Mouse (Mus musculus) lung, postnatal 0 days (tissue): ENCODE results near the gene Gm17490. TPM values are rescaled to one million over a fixed set of nuclear protein-coding genes. Genes with fewer than 3 reads are reported as not detected.

Experiments used
- ATAC-seq: fragments of 200-750 bp; cut with Nextera tagmentation; 2 replicates; pipeline ENCODE4 v1.8.0; 2017; ENCODE audit warnings: moderate library complexity
- DNase-seq: peaks from one replicate; pipeline ENCODE4 v3.0.0-alpha.2; 2016; ENCODE audit warnings: low spot score
- H3K27ac ChIP-seq: fragments of 300-500 bp; sonication (generic); 2 replicates; pipeline ENCODE4 v1.5.1; 2014; ENCODE audit warnings: antibody characterized with exemption, mild to moderate bottlenecking, low read length, mixed read lengths
- H3K27me3 ChIP-seq: fragments of 300-500 bp; sonication (generic); replicated peaks from 2 replicates; pipeline ENCODE4 v1.6.1; 2014; ENCODE audit warnings: low read length, mixed read lengths; ENCODE audit not compliant: insufficient read depth
- H3K36me3 ChIP-seq: fragments of 300-500 bp; sonication (generic); 2 replicates; pipeline ENCODE4 v1.6.1; 2014; ENCODE audit warnings: low read length, mixed read lengths; ENCODE audit not compliant: insufficient read depth
- H3K4me1 ChIP-seq: fragments of 300-500 bp; sonication (generic); 2 replicates; pipeline ENCODE4 v1.6.1; 2014; ENCODE audit warnings: antibody characterized with exemption, low read depth, low read length, mixed read lengths; ENCODE audit not compliant: insufficient read depth
- H3K4me2 ChIP-seq: fragments of 300-500 bp; sonication (generic); replicated peaks from 2 replicates; pipeline ENCODE4 v1.6.1; 2014; ENCODE audit warnings: low read depth, mild to moderate bottlenecking, low read length, moderate library complexity, mixed read lengths
- H3K4me3 ChIP-seq: fragments of 300-500 bp; sonication (generic); 2 replicates; pipeline ENCODE4 v1.5.1; 2014; ENCODE audit warnings: low read depth, low read length
- H3K9ac ChIP-seq: fragments of 300-500 bp; sonication (generic); replicated peaks from 2 replicates; pipeline ENCODE4 v1.6.1; 2014; ENCODE audit warnings: low read depth, mild to moderate bottlenecking
- H3K9me3 ChIP-seq: fragments of 300-500 bp; sonication (generic); 2 replicates; pipeline ENCODE4 v1.6.1; 2016; ENCODE audit warnings: low read length, mixed read lengths
- CTCF ChIP-seq: IDR thresholded peaks from 2 replicates; pipeline ENCODE4 v1.5.1; 2016; ENCODE audit warnings: antibody characterized with exemption, mild to moderate bottlenecking
- EP300 ChIP-seq: IDR thresholded peaks from 2 replicates; pipeline ENCODE4 v1.6.1; 2016; ENCODE audit warnings: antibody characterized with exemption, mild to moderate bottlenecking, control low read depth
- WGBS: fragments of 180-500 bp; shearing (Covaris S2); extraction: QIAGEN DNeasy Blood & Tissue Kit; methylation state at CpG from one replicate; pipeline ENCODE4 v1.1.7; 2014; 5-methylcytosine and 5-hydroxymethylcytosine counted together
- polyA plus RNA-seq: library from polyadenylated mRNA; unstranded; fragments of >200 nt; fragmentation: Nextera tagmentation; extraction: Ambion mirVana; gene quantifications from 2 replicates; pipeline ENCODE4 v1.2.1, GENCODE M21; 2015

Gene Gm17490
- not detected in 2 replicates for polyA plus RNA-seq

DNA sequence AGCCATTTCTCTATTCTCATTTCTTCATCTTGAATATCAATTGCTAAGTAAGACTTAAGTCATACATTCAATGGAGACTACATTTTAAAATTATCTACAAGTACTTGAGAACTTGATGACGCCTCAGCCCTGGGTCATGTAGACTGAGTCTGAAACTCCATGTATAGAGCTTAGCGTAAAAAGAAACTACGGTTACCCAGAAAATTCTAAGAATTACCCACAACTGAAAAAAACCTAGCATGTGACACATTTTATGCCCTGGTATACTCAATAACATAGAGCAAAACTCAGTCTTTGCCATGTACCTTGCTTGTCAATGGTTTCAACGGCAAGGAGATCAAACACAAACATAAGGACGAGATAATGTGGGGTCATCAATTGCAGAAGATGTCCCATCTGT is at the start of gene Gm17490:
Gene Gm17490, minus strand, starts transcription at position 375 of the 400 bp plus-strand sequence.
- no peaks in the 10 kb centered on the region for H3K9me3 ChIP-seq
- no peak for DNase-seq
- no peaks in the 10 kb centered on the region for H3K4me1 ChIP-seq
- TF ChIP-seq CTCF = no peak
- TF ChIP-seq EP300 = no peak
- no peaks in the 10 kb centered on the region for H3K27me3 ChIP-seq
- no peak within 1 kb of the TSS for H3K27ac ChIP-seq
- no peak for ATAC-seq
- no peaks in the 10 kb centered on the region for H3K36me3 ChIP-seq
- H3K4me3 ChIP-seq = no peak within 1 kb of the TSS
- no peak within 1 kb of the TSS for H3K9ac ChIP-seq
- no peak within 1 kb of the TSS for H3K4me2 ChIP-seq
- WGBS = 91% methylated on average over 5 of the region's 5 CpGs

DNA sequence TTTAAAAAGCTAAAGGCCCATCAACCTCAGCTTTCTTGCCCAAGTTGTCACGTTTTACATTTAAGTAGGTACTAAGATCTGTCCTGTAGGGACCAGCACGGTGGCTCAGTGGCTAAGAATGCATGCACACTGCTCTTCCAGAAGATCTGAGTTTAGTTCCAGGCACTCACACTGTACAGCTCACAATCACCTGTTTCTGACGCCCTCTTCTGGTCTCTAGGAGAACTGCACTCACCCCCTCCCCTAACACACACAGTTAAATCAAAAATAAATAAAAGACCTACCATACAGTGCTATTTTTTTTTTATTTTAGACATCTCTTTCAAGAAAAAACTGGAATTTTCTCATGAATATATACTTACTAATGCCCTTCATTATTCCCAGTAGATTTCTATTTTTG is 46.1 kb upstream of the Gm17490 start:
- Histone ChIP-seq H3K4me3 (no peak overlapping the region), H3K27ac (no peak overlapping the region), H3K9ac (no peak overlapping the region), H3K27me3 (no peaks in the 10 kb centered on the region), H3K4me2 (no peak overlapping the region), H3K9me3 (no peaks in the 10 kb centered on the region), H3K36me3 (no peaks in the 10 kb centered on the region), H3K4me1 (no peaks in the 10 kb centered on the region)
- TF ChIP-seq EP300 (no peak), CTCF (peak; percentile 42)
- DNase-seq (no peak), ATAC-seq (no peak)
- 22% methylated on average over 3 of the region's 3 CpGs for WGBS

DNA sequence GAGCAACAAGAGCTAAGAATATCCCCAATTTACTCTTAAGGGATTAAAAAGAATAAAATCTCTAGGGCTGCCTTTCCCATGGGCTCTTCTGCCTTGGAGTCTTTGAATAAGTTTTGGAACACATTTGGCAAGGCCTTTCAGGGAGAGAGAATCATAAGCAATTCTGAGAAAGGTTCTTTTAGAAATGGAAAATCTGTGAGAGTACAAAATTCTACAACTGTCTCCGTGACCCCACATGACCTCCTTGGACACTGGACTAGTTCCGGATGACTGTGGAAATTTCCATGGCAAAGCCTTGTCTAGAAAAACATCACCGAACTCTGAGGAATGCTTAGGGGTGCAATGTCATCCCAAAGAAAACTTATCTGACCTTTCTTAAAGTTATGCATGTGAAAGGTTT is 39.3 kb upstream of the Gm17490 start:
- ATAC-seq (no peak), DNase-seq (no peak)
- TF ChIP-seq CTCF = no peak
- no peak for TF ChIP-seq EP300
- no peaks in the 10 kb centered on the region for H3K9me3 ChIP-seq
- H3K4me3 ChIP-seq = no peak overlapping the region
- no peaks in the 10 kb centered on the region for H3K27me3 ChIP-seq
- H3K27ac ChIP-seq = no peak overlapping the region
- H3K9ac ChIP-seq = no peak overlapping the region
- H3K36me3 ChIP-seq = no peaks in the 10 kb centered on the region
- WGBS = 89% methylated on average over 3 of the region's 3 CpGs
- H3K4me2 ChIP-seq = no peak overlapping the region
- H3K4me1 ChIP-seq = no peaks in the 10 kb centered on the region

DNA sequence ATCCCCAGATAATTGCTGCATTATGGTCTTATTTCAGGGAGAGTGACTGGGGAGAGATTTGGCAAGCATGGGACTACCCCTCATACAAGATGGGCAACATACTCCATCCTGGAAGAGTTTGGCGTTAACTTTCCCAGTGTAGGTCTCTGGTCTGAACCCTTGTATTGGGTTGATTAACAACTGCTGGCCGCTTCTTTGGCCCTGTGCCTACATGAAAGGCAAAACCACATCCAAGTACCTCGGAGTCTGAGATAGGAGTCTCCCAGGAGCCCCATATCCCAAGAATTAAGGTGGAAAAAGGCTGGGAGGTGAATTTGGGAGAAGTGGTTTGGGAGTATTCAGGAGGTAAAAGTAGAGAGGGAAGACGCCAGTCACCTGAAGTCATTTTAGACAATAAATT is 38.7 kb upstream of the Gm17490 start:
- no peak overlapping the region for H3K27ac ChIP-seq
- no peaks in the 10 kb centered on the region for H3K36me3 ChIP-seq
- no peak for TF ChIP-seq CTCF
- TF ChIP-seq EP300 = no peak
- no peak overlapping the region for H3K4me2 ChIP-seq
- H3K4me1 ChIP-seq = no peaks in the 10 kb centered on the region
- no peak for ATAC-seq
- no peak overlapping the region for H3K4me3 ChIP-seq
- no peak overlapping the region for H3K9ac ChIP-seq
- H3K27me3 ChIP-seq = no peaks in the 10 kb centered on the region
- no peaks in the 10 kb centered on the region for H3K9me3 ChIP-seq
- 74% methylated on average over 4 of the region's 4 CpGs for WGBS
- DNase-seq = no peak

DNA sequence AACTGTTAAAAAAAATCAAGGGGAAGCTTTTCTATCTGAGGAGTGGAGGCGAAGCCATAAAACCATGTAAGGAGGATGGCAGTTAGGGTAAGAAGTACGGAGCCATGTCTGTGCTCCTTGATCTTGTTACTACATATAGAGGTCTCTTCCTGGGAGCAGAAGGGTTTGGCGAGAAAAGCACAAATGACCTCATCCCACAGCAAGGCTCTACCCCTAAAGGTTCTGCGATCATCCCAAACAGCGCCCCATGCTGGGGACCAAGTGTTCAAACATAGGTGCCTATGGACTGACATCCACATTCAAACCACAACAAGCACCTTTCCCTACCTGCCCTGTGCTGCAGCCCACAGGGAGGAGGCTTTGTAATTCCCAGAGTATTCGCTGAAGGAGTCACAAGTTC is 38.3 kb upstream of the Gm17490 start:
- Histone ChIP-seq H3K9me3 (no peaks in the 10 kb centered on the region), H3K4me3 (no peak overlapping the region), H3K9ac (no peak overlapping the region), H3K4me2 (peak overlapping the region; percentile 15; the same call in 1 of the 2 replicates), H3K4me1 (no peaks in the 10 kb centered on the region), H3K27me3 (no peaks in the 10 kb centered on the region), H3K27ac (no peak overlapping the region), H3K36me3 (no peaks in the 10 kb centered on the region)
- 51% methylated on average over 6 of the region's 6 CpGs for WGBS
- TF ChIP-seq CTCF = no peak; the same call in 1 of the 2 replicates
- no peak for TF ChIP-seq EP300
- DNase-seq (peak; percentile 15), ATAC-seq (peak; percentile 44; the same call in 1 of the 2 replicates)

DNA sequence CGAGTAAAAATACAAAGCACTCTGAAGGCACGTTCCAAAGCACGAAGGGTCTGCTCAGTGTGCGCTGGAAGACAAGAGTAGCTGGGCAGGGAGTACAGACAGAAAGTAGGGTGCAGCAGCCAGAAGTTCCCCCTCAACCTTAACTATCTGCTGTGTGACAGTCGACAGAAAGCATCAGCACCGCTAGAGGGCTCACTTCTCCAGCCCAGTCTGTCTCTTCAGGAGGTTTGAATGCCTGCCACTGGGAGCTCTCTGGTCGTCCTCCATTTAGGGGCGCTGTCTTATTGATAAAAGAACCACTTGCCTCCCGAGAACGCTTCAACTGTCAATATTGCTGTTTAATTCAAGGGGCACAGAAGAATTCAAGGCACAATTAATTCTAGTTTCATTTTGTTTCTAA is 37.9 kb upstream of the Gm17490 start:
- Histone ChIP-seq H3K9ac (no peak overlapping the region), H3K27me3 (no peaks in the 10 kb centered on the region), H3K4me3 (no peak overlapping the region), H3K36me3 (no peaks in the 10 kb centered on the region), H3K4me1 (no peaks in the 10 kb centered on the region), H3K27ac (no peak overlapping the region), H3K9me3 (no peaks in the 10 kb centered on the region), H3K4me2 (peak overlapping the region; percentile 15; the same call in 1 of the 2 replicates)
- DNase-seq (peak; percentile 89), ATAC-seq (peak; percentile 67)
- TF ChIP-seq EP300 (no peak), CTCF (peak; percentile 89)
- 5% methylated on average over 10 of the region's 10 CpGs for WGBS

DNA sequence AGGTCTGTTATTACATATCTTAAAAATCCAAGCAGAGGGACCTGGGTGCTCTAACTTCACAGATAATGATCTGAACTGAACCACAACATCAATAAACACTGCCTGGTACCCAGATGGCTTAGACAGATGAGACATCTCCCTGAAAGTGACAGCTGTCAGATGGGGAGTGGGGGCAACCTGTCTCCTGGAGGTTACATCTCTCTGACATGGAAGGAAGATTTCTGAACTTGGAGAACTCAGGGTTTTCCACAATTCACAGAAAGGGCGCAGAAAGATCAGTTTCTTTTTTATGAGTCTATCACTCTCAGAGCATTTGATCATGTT is 36.8 kb upstream of the Gm17490 start:
- DNase-seq = no peak
- H3K4me1 ChIP-seq = no peaks in the 10 kb centered on the region
- H3K36me3 ChIP-seq = no peaks in the 10 kb centered on the region
- 92% methylated on average over 1 of the region's 1 CpGs for WGBS
- H3K9me3 ChIP-seq = no peaks in the 10 kb centered on the region
- no peak overlapping the region for H3K27ac ChIP-seq
- TF ChIP-seq CTCF (no peak), EP300 (no peak)
- no peaks in the 10 kb centered on the region for H3K27me3 ChIP-seq
- H3K4me2 ChIP-seq = no peak overlapping the region
- no peak for ATAC-seq
- H3K4me3 ChIP-seq = no peak overlapping the region
- H3K9ac ChIP-seq = no peak overlapping the region
